Mouse (Mus musculus) lung, embryonic 15.5 days (tissue): ENCODE measurements around the gene Ssna1. TPM values are rescaled to one million over a fixed set of nuclear protein-coding genes. Genes with fewer than 3 reads are reported as not detected.

Experiments
- ATAC-seq: fragments of 200-750 bp; cut with Nextera tagmentation; 2 replicates; pipeline ENCODE4 v1.8.0; 2017; ENCODE audit warnings: moderate number of reproducible peaks, borderline replicate concordance; ENCODE audit not compliant: low FRiP score, low TSS enrichment; ENCODE audit errors: extremely low read depth
- H3K27ac ChIP-seq: fragments of 300-500 bp; sonication (generic); 2 replicates; pipeline ENCODE4 v1.5.1; 2015; ENCODE audit warnings: moderate library complexity, mild to moderate bottlenecking, inconsistent platforms
- H3K27me3 ChIP-seq: fragments of 300-500 bp; sonication (generic); 2 replicates; pipeline ENCODE4 v1.6.1; 2015; ENCODE audit warnings: inconsistent platforms
- H3K36me3 ChIP-seq: fragments of 300-500 bp; sonication (generic); 2 replicates; pipeline ENCODE4 v1.6.1; 2015; ENCODE audit warnings: inconsistent platforms
- H3K4me1 ChIP-seq: fragments of 300-500 bp; sonication (generic); 2 replicates; pipeline ENCODE4 v1.6.1; 2015; ENCODE audit warnings: inconsistent platforms
- H3K4me2 ChIP-seq: fragments of 300-500 bp; sonication (generic); 2 replicates; pipeline ENCODE4 v1.6.1; 2015; ENCODE audit warnings: inconsistent platforms, mild to moderate bottlenecking, moderate library complexity
- H3K4me3 ChIP-seq: fragments of 300-500 bp; sonication (generic); 2 replicates; pipeline ENCODE4 v1.5.1; 2015; ENCODE audit warnings: mild to moderate bottlenecking, inconsistent platforms
- H3K9ac ChIP-seq: fragments of 300-500 bp; sonication (generic); 2 replicates; pipeline ENCODE4 v1.6.1; 2015; ENCODE audit warnings: inconsistent platforms
- H3K9me3 ChIP-seq: fragments of 300-500 bp; sonication (generic); 2 replicates; pipeline ENCODE4 v1.6.1; 2016; ENCODE audit warnings: inconsistent platforms
- WGBS: fragments of 180-500 bp; shearing (Covaris S2); methylation state at CpG from one replicate; pipeline ENCODE4 v1.1.7; 2015; 5-methylcytosine and 5-hydroxymethylcytosine counted together
- polyA plus RNA-seq: library from polyadenylated mRNA; unstranded; fragments of >200 nt; fragmentation: Nextera tagmentation; extraction: Ambion mirVana; gene quantifications from 2 replicates; pipeline ENCODE4 v1.2.1, GENCODE M21; 2015

Ssna1 gene
- polyA plus RNA-seq, 1 experiment from 2014 or later = 239 TPM

GRCm38 (mm10) chr2:25303452-25303851 is 31.2 kb upstream of the Ssna1 start:
- peaks cover 10% of the 10 kb centered on the region for H3K4me1 ChIP-seq
- no peak overlapping the region for H3K27ac ChIP-seq
- H3K4me3 ChIP-seq = no peak overlapping the region
- H3K9me3 ChIP-seq = no peaks in the 10 kb centered on the region
- ATAC-seq = peak; percentile 12; the same call in 1 of the 2 replicates
- peaks cover 43% of the 10 kb centered on the region for H3K27me3 ChIP-seq
- no peak overlapping the region for H3K4me2 ChIP-seq
- H3K9ac ChIP-seq = no peak overlapping the region
- 63% methylated on average over 3 of the region's 3 CpGs for WGBS
- no peaks in the 10 kb centered on the region for H3K36me3 ChIP-seq

GRCm38 (mm10) chr2:25298046-25298445 is 25.8 kb upstream of the Ssna1 start:
- Histone ChIP-seq H3K27ac (no peak overlapping the region), H3K4me2 (no peak overlapping the region), H3K4me3 (no peak overlapping the region), H3K9me3 (no peaks in the 10 kb centered on the region), H3K4me1 (no peaks in the 10 kb centered on the region), H3K9ac (no peak overlapping the region), H3K36me3 (no peaks in the 10 kb centered on the region), H3K27me3 (peaks cover 38% of the 10 kb centered on the region)
- WGBS = 73% methylated on average over 10 of the region's 10 CpGs
- no peak for ATAC-seq

- no peak for ATAC-seq
- no peak overlapping the region for H3K9ac ChIP-seq
- H3K4me1 ChIP-seq = peaks cover 7% of the 10 kb centered on the region; the same call in 1 of the 2 replicates
- H3K27ac ChIP-seq = no peak overlapping the region
- H3K4me2 ChIP-seq = no peak overlapping the region
- H3K4me3 ChIP-seq = no peak overlapping the region
- H3K36me3 ChIP-seq = no peaks in the 10 kb centered on the region
- H3K27me3 ChIP-seq = peaks cover 43% of the 10 kb centered on the region
- no peaks in the 10 kb centered on the region for H3K9me3 ChIP-seq
- WGBS = 70% methylated on average over 8 of the region's 8 CpGs
Observed at GRCm38 (mm10) chr2:25297093-25297492, 24.9 kb upstream of the Ssna1 start.

GRCm38 (mm10) chr2:25293706-25294105 is 21.5 kb upstream of the Ssna1 start:
- H3K27me3 ChIP-seq = peaks cover 77% of the 10 kb centered on the region
- ATAC-seq = no peak
- H3K4me2 ChIP-seq = no peak overlapping the region
- WGBS = 72% methylated on average over 9 of the region's 9 CpGs
- H3K36me3 ChIP-seq = no peaks in the 10 kb centered on the region
- peaks cover 24% of the 10 kb centered on the region for H3K4me1 ChIP-seq
- no peak overlapping the region for H3K4me3 ChIP-seq
- H3K9me3 ChIP-seq = no peaks in the 10 kb centered on the region
- H3K9ac ChIP-seq = no peak overlapping the region
- H3K27ac ChIP-seq = no peak overlapping the region

- no peak overlapping the region for H3K4me3 ChIP-seq
- peaks cover 86% of the 10 kb centered on the region for H3K27me3 ChIP-seq
- H3K9ac ChIP-seq = no peak overlapping the region
- WGBS = 5% methylated on average over 1 of the region's 1 CpGs
- H3K4me1 ChIP-seq = peaks cover 29% of the 10 kb centered on the region
- ATAC-seq = no peak
- H3K27ac ChIP-seq = no peak overlapping the region
- H3K36me3 ChIP-seq = no peaks in the 10 kb centered on the region
- no peaks in the 10 kb centered on the region for H3K9me3 ChIP-seq
- peak overlapping the region; percentile 61 for H3K4me2 ChIP-seq
Observed at GRCm38 (mm10) chr2:25292856-25293255, 20.6 kb upstream of the Ssna1 start.

- peak overlapping the region; percentile 35 for H3K4me3 ChIP-seq
- ATAC-seq = peak; percentile 15; the same call in 1 of the 2 replicates
- H3K4me1 ChIP-seq = peaks cover 37% of the 10 kb centered on the region
- 4% methylated on average over 40 of the region's 43 CpGs for WGBS
- H3K9ac ChIP-seq = no peak overlapping the region
- no peaks in the 10 kb centered on the region for H3K9me3 ChIP-seq
- peak overlapping the region; percentile 61 for H3K4me2 ChIP-seq
- no peaks in the 10 kb centered on the region for H3K36me3 ChIP-seq
- no peak overlapping the region for H3K27ac ChIP-seq
- peaks cover 82% of the 10 kb centered on the region for H3K27me3 ChIP-seq
Observed at GRCm38 (mm10) chr2:25292054-25292544, 19.9 kb upstream of the Ssna1 start.

- peak overlapping the region; percentile 35; the same call in 1 of the 2 replicates for H3K4me3 ChIP-seq
- no peaks in the 10 kb centered on the region for H3K36me3 ChIP-seq
- H3K4me2 ChIP-seq = peak overlapping the region; percentile 61
- H3K9ac ChIP-seq = no peak overlapping the region; the same call in 1 of the 2 replicates
- peaks cover 77% of the 10 kb centered on the region for H3K27me3 ChIP-seq
- no peak overlapping the region for H3K27ac ChIP-seq
- WGBS = 7% methylated on average over 32 of the region's 32 CpGs
- no peak for ATAC-seq
- H3K4me1 ChIP-seq = peaks cover 44% of the 10 kb centered on the region
- H3K9me3 ChIP-seq = no peaks in the 10 kb centered on the region
Observed at GRCm38 (mm10) chr2:25291184-25292053, 19.2 kb upstream of the Ssna1 start.

GRCm38 (mm10) chr2:25290816-25291130 is 18.5 kb upstream of the Ssna1 start:
- H3K9ac ChIP-seq = no peak overlapping the region
- peaks cover 3% of the 10 kb centered on the region; the same call in 1 of the 2 replicates for H3K36me3 ChIP-seq
- H3K9me3 ChIP-seq = no peaks in the 10 kb centered on the region
- no peak for ATAC-seq
- peak overlapping the region; percentile 38 for H3K4me2 ChIP-seq
- peak overlapping the region; percentile 35; the same call in 1 of the 2 replicates for H3K4me3 ChIP-seq
- peaks cover 50% of the 10 kb centered on the region for H3K4me1 ChIP-seq
- no peak overlapping the region for H3K27ac ChIP-seq
- peaks cover 71% of the 10 kb centered on the region for H3K27me3 ChIP-seq
- 4% methylated on average over 18 of the region's 18 CpGs for WGBS

GRCm38 (mm10) chr2:25290101-25290815 is 18.0 kb upstream of the Ssna1 start:
- WGBS = 2% methylated on average over 54 of the region's 54 CpGs
- H3K9ac ChIP-seq = no peak overlapping the region
- H3K4me1 ChIP-seq = peaks cover 52% of the 10 kb centered on the region
- H3K36me3 ChIP-seq = peaks cover 5% of the 10 kb centered on the region
- H3K4me3 ChIP-seq = peak overlapping the region; percentile 35
- H3K27me3 ChIP-seq = peaks cover 66% of the 10 kb centered on the region
- H3K27ac ChIP-seq = no peak overlapping the region
- H3K4me2 ChIP-seq = peak overlapping the region; percentile 38
- ATAC-seq = no peak
- H3K9me3 ChIP-seq = no peaks in the 10 kb centered on the region

GRCm38 (mm10) chr2:25289651-25290050 is 17.4 kb upstream of the Ssna1 start, which contains the start of gene Lrrc26:
Gene Lrrc26, plus strand, starts transcription at chr2:25289915.
- Histone ChIP-seq H3K4me3 (peak within 1 kb of the TSS; percentile 35), H3K36me3 (peaks cover 12% of the 10 kb centered on the region), H3K4me1 (peaks cover 52% of the 10 kb centered on the region), H3K27ac (no peak within 1 kb of the TSS), H3K27me3 (peaks cover 65% of the 10 kb centered on the region), H3K4me2 (peak within 1 kb of the TSS; percentile 38), H3K9ac (no peak within 1 kb of the TSS), H3K9me3 (no peaks in the 10 kb centered on the region)
- 8% methylated on average over 11 of the region's 11 CpGs for WGBS
- no peak for ATAC-seq

- H3K9ac ChIP-seq = no peak overlapping the region
- no peak overlapping the region for H3K4me3 ChIP-seq
- H3K27me3 ChIP-seq = peaks cover 61% of the 10 kb centered on the region
- 80% methylated on average over 7 of the region's 7 CpGs for WGBS
- H3K36me3 ChIP-seq = peaks cover 20% of the 10 kb centered on the region
- H3K4me2 ChIP-seq = no peak overlapping the region
- H3K27ac ChIP-seq = no peak overlapping the region
- H3K9me3 ChIP-seq = no peaks in the 10 kb centered on the region
- peaks cover 52% of the 10 kb centered on the region for H3K4me1 ChIP-seq
- ATAC-seq = no peak
Observed at GRCm38 (mm10) chr2:25288734-25289345, 16.6 kb upstream of the Ssna1 start.
